Mouse (Mus musculus) intestine, embryonic 16.5 days (tissue): ENCODE results near the gene Slc7a11. TPM values are rescaled to one million over a fixed set of nuclear protein-coding genes. Genes with fewer than 3 reads are reported as not detected.
A peak's percentile ranks its signal among the peaks of the same experiment; 100 is the strongest.

Experiments
- ATAC-seq: fragments of 200-750 bp; cut with Nextera tagmentation; 2 replicates; pipeline ENCODE4 v1.8.0; 2017; ENCODE audit warnings: moderate TSS enrichment, moderate library complexity
- H3K27ac ChIP-seq: fragments of 300-500 bp; sonication (generic); 2 replicates; pipeline ENCODE4 v1.5.1; 2014; ENCODE audit warnings: mild to moderate bottlenecking, low read length
- H3K27me3 ChIP-seq: fragments of 300-500 bp; sonication (generic); replicated peaks from 2 replicates; pipeline ENCODE4 v1.6.1; 2014; ENCODE audit warnings: low read length, control low read depth, mixed read lengths; ENCODE audit not compliant: control insufficient read depth, insufficient read depth
- H3K36me3 ChIP-seq: fragments of 300-500 bp; sonication (generic); 2 replicates; pipeline ENCODE4 v1.6.1; 2014; ENCODE audit warnings: low read length, control low read depth; ENCODE audit not compliant: control insufficient read depth, insufficient read depth
- H3K4me1 ChIP-seq: fragments of 300-500 bp; sonication (generic); 2 replicates; pipeline ENCODE4 v1.6.1; 2014; ENCODE audit warnings: low read length, control low read depth, mixed read lengths; ENCODE audit not compliant: control insufficient read depth, insufficient read depth
- H3K4me2 ChIP-seq: fragments of 300-500 bp; sonication (generic); 2 replicates; pipeline ENCODE4 v1.6.1; 2014; ENCODE audit warnings: low read depth, low read length, control low read depth
- H3K4me3 ChIP-seq: fragments of 300-500 bp; sonication (generic); 2 replicates; pipeline ENCODE4 v1.5.1; 2014; ENCODE audit warnings: mild to moderate bottlenecking, low read length
- H3K9ac ChIP-seq: fragments of 300-500 bp; sonication (generic); 2 replicates; pipeline ENCODE4 v1.6.1; 2014; ENCODE audit warnings: low read depth, low read length
- H3K9me3 ChIP-seq: fragments of 300-500 bp; sonication (generic); 2 replicates; pipeline ENCODE4 v1.6.1; 2016; ENCODE audit warnings: low read length, control low read depth; ENCODE audit not compliant: control insufficient read depth
- WGBS: fragments of 180-500 bp; shearing (Covaris S2); extraction: QIAGEN DNeasy Blood & Tissue Kit; methylation state at CpG from one replicate; pipeline ENCODE4 v1.1.7; 2014; 5-methylcytosine and 5-hydroxymethylcytosine counted together
- polyA plus RNA-seq: library from polyadenylated mRNA; unstranded; fragments of >200 nt; fragmentation: Nextera tagmentation; extraction: Ambion mirVana; gene quantifications from 2 replicates; pipeline ENCODE4 v1.2.1, GENCODE M21; 2015

The Slc7a11 gene
- polyA plus RNA-seq, 1 experiment from 2014 or later, result 0.18 TPM

DNA sequence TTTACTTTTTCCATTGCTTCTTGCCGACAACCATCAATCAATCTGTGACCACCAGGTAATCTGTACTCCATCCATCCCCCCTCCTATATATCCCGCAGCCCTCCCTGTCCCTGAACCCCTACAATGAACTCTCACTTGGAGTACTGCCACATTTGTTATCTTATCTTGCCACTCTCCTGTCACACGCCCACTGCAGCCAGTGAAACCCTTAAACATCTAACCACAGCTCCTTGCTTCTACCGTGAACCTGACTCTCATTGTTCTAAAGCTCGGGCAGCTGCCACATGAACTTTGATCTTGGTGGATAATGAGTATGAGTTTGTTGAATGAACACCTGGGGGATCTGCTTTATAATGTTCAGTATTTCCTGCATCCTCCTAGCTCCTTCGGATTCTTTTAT lies 140.8 kb downstream of the Slc7a11 start:
- no peaks in the 10 kb centered on the region for H3K9me3 ChIP-seq
- peak; percentile 88 for ATAC-seq
- 41% methylated on average over 6 of the region's 6 CpGs for WGBS
- no peak overlapping the region for H3K4me2 ChIP-seq
- no peak overlapping the region for H3K27ac ChIP-seq
- no peaks in the 10 kb centered on the region for H3K27me3 ChIP-seq
- H3K9ac ChIP-seq, result no peak overlapping the region
- no peak overlapping the region for H3K4me3 ChIP-seq
- no peaks in the 10 kb centered on the region for H3K36me3 ChIP-seq
- no peaks in the 10 kb centered on the region for H3K4me1 ChIP-seq

GRCm38 (mm10) chr3:50300952-50301303 lies 142.5 kb downstream of the Slc7a11 start:
- Histone ChIP-seq H3K9ac (no peak overlapping the region), H3K9me3 (no peaks in the 10 kb centered on the region), H3K36me3 (no peaks in the 10 kb centered on the region), H3K27me3 (no peaks in the 10 kb centered on the region), H3K4me2 (no peak overlapping the region), H3K27ac (no peak overlapping the region), H3K4me1 (no peaks in the 10 kb centered on the region), H3K4me3 (no peak overlapping the region)
- 6% methylated on average over 4 of the region's 4 CpGs for WGBS
- no peak for ATAC-seq

DNA sequence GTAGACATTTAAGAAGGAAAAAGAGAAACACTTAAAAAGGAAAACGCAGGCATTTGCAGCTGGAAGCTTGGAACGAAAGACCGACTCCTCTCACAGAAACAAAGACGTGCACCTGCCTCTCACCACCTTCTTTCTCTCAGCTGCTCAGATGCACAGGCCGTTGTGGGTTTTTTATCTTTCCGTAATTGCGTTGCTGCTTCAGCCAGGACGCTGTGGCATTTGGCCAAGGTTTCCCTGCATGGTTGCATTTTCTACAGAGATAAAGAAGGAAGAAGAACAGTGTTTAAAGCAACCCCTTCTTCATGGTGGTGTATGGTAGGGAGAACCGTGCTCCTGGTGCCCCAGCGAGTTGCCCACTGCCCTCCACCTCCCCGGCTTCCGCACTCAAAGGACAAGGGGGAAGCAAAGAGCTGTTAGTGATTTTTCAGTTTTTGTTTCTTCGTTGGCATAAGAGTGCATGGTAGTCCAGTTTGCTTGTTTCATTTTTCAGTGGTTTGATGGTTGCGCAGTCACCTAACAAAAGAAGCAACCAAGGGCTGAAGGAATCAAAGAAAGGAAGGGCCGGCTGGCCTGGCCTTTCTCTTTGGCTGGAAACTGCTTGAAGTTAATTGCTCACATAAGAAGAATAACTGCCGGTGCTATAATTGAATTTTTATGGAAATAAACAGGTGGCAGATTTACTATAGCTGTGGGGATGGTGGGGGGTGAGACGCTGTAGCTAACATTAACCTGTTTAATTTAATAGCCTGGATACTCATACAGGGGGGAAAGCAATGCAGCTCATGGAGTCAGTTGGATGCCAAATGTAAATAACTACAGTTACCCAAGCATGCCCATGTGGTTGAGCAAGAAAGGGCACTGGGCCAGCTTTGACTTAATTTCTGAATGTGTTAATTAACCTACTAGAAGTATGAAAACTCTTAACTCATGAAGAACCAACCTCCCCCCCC lies 143.1 kb downstream of the Slc7a11 start:
- 82% methylated on average over 17 of the region's 17 CpGs for WGBS
- Histone ChIP-seq H3K27ac (no peak overlapping the region), H3K4me1 (no peaks in the 10 kb centered on the region), H3K9me3 (no peaks in the 10 kb centered on the region), H3K9ac (no peak overlapping the region), H3K4me2 (no peak overlapping the region), H3K27me3 (no peaks in the 10 kb centered on the region), H3K4me3 (no peak overlapping the region), H3K36me3 (no peaks in the 10 kb centered on the region)
- no peak for ATAC-seq

GRCm38 (mm10) chr3:50298366-50298991 lies 144.9 kb downstream of the Slc7a11 start:
- H3K4me1 ChIP-seq, result no peaks in the 10 kb centered on the region
- no peak overlapping the region for H3K4me3 ChIP-seq
- no peak overlapping the region for H3K27ac ChIP-seq
- H3K9me3 ChIP-seq, result no peaks in the 10 kb centered on the region
- H3K36me3 ChIP-seq, result no peaks in the 10 kb centered on the region
- H3K27me3 ChIP-seq, result no peaks in the 10 kb centered on the region
- no peak for ATAC-seq
- H3K4me2 ChIP-seq, result no peak overlapping the region
- no peak overlapping the region for H3K9ac ChIP-seq
- 86% methylated on average over 7 of the region's 7 CpGs for WGBS

GRCm38 (mm10) chr3:50296956-50297355 lies 146.5 kb downstream of the Slc7a11 start:
- WGBS, result 58% methylated on average over 10 of the region's 10 CpGs
- no peaks in the 10 kb centered on the region for H3K36me3 ChIP-seq
- H3K4me2 ChIP-seq, result no peak overlapping the region
- ATAC-seq, result no peak
- H3K27ac ChIP-seq, result no peak overlapping the region
- H3K9me3 ChIP-seq, result no peaks in the 10 kb centered on the region
- H3K9ac ChIP-seq, result no peak overlapping the region
- H3K4me3 ChIP-seq, result no peak overlapping the region
- no peaks in the 10 kb centered on the region for H3K4me1 ChIP-seq
- no peaks in the 10 kb centered on the region for H3K27me3 ChIP-seq

- Histone ChIP-seq H3K9ac (no peak overlapping the region), H3K4me3 (no peak overlapping the region), H3K36me3 (no peaks in the 10 kb centered on the region), H3K9me3 (no peaks in the 10 kb centered on the region), H3K4me1 (0 out of 2 replicates have a peak, but pooled peaks cover 4% of the 10 kb centered on the region), H3K27me3 (no peaks in the 10 kb centered on the region), H3K27ac (no peak overlapping the region), H3K4me2 (no peak overlapping the region)
- ATAC-seq, result no peak
- 62% methylated on average over 2 of the region's 2 CpGs for WGBS
Observed at GRCm38 (mm10) chr3:50275023-50275422, 168.4 kb downstream of the Slc7a11 start.

DNA sequence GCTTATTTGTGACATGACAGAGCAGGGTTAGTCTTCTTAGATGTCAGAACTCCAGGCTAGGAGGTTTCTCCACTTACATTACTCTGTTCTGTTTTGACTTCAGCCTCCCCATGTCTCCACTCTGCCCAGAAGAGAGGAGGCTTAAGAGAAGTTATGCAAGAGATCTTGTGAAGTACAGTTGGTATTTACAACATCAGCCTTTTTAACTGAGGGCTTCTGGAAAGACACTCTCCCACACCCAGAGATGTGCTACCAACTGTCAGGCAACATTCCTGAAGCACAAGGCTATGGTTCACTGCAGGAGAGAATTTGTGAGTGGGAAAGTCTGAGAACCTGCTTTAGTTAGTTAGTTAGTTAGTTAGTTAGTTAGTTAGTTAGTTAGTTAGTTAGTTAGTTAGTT lies 171.2 kb downstream of the Slc7a11 start:
- Histone ChIP-seq H3K4me1 (no peaks in the 10 kb centered on the region), H3K36me3 (no peaks in the 10 kb centered on the region), H3K27me3 (no peaks in the 10 kb centered on the region), H3K27ac (no peak overlapping the region), H3K4me3 (no peak overlapping the region), H3K9ac (no peak overlapping the region), H3K9me3 (no peaks in the 10 kb centered on the region), H3K4me2 (no peak overlapping the region)
- no peak for ATAC-seq

DNA sequence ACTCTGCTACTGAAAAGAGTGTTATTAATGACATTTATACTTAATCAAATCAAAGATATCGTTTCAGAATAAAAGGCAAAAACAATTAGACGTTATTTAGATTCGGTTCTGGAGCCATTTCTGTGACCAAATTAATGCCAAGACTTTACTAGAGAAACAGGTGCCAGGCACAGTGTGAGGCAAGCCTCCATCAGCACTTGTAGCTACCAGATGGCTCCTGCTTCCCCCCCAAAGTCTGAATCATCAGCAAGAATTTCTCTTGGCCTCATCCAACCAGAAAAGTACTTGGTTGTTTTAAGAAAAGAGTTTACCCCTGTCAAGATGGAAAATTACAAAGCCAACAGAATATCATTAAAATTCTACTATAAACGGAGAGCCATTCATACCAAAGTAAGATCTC lies 173.7 kb downstream of the Slc7a11 start:
- no peak overlapping the region for H3K27ac ChIP-seq
- H3K4me1 ChIP-seq, result no peaks in the 10 kb centered on the region
- no peak overlapping the region for H3K4me2 ChIP-seq
- no peak for ATAC-seq
- H3K36me3 ChIP-seq, result no peaks in the 10 kb centered on the region
- WGBS, result 86% methylated on average over 4 of the region's 4 CpGs
- no peak overlapping the region for H3K4me3 ChIP-seq
- no peak overlapping the region for H3K9ac ChIP-seq
- no peaks in the 10 kb centered on the region for H3K9me3 ChIP-seq
- H3K27me3 ChIP-seq, result no peaks in the 10 kb centered on the region

GRCm38 (mm10) chr3:50262547-50263087 lies 180.8 kb downstream of the Slc7a11 start:
- no peak overlapping the region for H3K27ac ChIP-seq
- H3K9ac ChIP-seq, result no peak overlapping the region
- no peak overlapping the region for H3K4me2 ChIP-seq
- WGBS, result 42% methylated on average over 2 of the region's 2 CpGs
- no peaks in the 10 kb centered on the region for H3K9me3 ChIP-seq
- H3K4me3 ChIP-seq, result no peak overlapping the region
- no peaks in the 10 kb centered on the region for H3K36me3 ChIP-seq
- peak; percentile 62 for ATAC-seq
- no peaks in the 10 kb centered on the region for H3K27me3 ChIP-seq
- no peaks in the 10 kb centered on the region for H3K4me1 ChIP-seq
